Mouse (Mus musculus) ES-E14 (cell line): Measurements from ENCODE around the gene Wdr77. TPM values are rescaled to one million over a fixed set of nuclear protein-coding genes. Genes with fewer than 3 reads are reported as not detected.

Experiments used
- DNase-seq: peaks from one replicate; pipeline ENCODE4 v3.0.0-alpha.2; 2013; ENCODE audit warnings: low read depth, low spot score
- H3K27ac ChIP-seq: 2 replicates; pipeline ENCODE4 v1.5.1; 2012; ENCODE audit warnings: low read depth, mild to moderate bottlenecking, low read length, moderate library complexity, mixed read lengths; ENCODE audit not compliant: poor library complexity, insufficient read depth, severe bottlenecking
- H3K36me3 ChIP-seq: 2 replicates; pipeline ENCODE4 v1.6.1; 2012; ENCODE audit warnings: mild to moderate bottlenecking, low read length, moderate library complexity, mixed read lengths; ENCODE audit not compliant: control insufficient read depth, poor library complexity, insufficient read depth, severe bottlenecking
- H3K4me1 ChIP-seq, 2 experiments: fragments of 150-350 bp in 1 of 2; sonication (generic) in 1 of 2; 2 replicates each; pipeline ENCODE4 v1.6.1; 2012; ENCODE audit warnings: low read length in 2 of 2, mild to moderate bottlenecking in 1 of 2, mixed read lengths in 1 of 2; ENCODE audit not compliant: control insufficient read depth in 2 of 2, insufficient read depth in 2 of 2, poor library complexity in 1 of 2
- H3K4me3 ChIP-seq, 2 experiments: fragments of 150-350 bp in 1 of 2; sonication (generic) in 1 of 2; 2 replicates each; pipeline ENCODE4 v1.5.1; 2012; ENCODE audit warnings: low read length in 2 of 2, low read depth in 1 of 2, mild to moderate bottlenecking in 1 of 2, mixed read lengths in 1 of 2; ENCODE audit not compliant: insufficient read depth in 1 of 2, poor library complexity in 1 of 2, severe bottlenecking in 1 of 2
- H3K9ac ChIP-seq: 2 replicates; pipeline ENCODE4 v1.6.1; 2012; ENCODE audit warnings: low read depth, mild to moderate bottlenecking, low read length, mixed read lengths; ENCODE audit not compliant: poor library complexity, insufficient read depth, severe bottlenecking
- H3K9me3 ChIP-seq: fragments of 150-350 bp; sonication (generic); 2 replicates; pipeline ENCODE4 v1.6.1; 2012; ENCODE audit warnings: low read depth, mild to moderate bottlenecking, low read length; ENCODE audit not compliant: control insufficient read depth, insufficient read depth
- CHD2 ChIP-seq: IDR thresholded peaks from 2 replicates; pipeline ENCODE4 v1.6.1; 2014; ENCODE audit warnings: mild to moderate bottlenecking, low read depth, low read length, inconsistent platforms
- HCFC1 ChIP-seq: IDR thresholded peaks from 2 replicates; pipeline ENCODE4 v1.6.1; 2012; ENCODE audit warnings: low read length, inconsistent platforms, borderline replicate concordance; ENCODE audit not compliant: insufficient read depth
- MAFK ChIP-seq: IDR thresholded peaks from 2 replicates; pipeline ENCODE4 v1.6.1; 2014; ENCODE audit warnings: mild to moderate bottlenecking, low read depth, low read length, inconsistent platforms; ENCODE audit not compliant: insufficient read depth
- ZC3H11A ChIP-seq: IDR thresholded peaks from 2 replicates; pipeline ENCODE4 v1.6.1; 2012; ENCODE audit warnings: low read depth, mild to moderate bottlenecking, inconsistent platforms, low read length, borderline replicate concordance
- ZNF384 ChIP-seq: IDR thresholded peaks from 2 replicates; pipeline ENCODE4 v1.6.1; 2012; ENCODE audit warnings: low read depth, low read length, inconsistent platforms
- in situ Hi-C, 2 experiments: fragments of 600-800 bp; cut with MboI; formaldehyde crosslinking; loops; one replicate each; pipeline ENCODE4 v1.15.1; 2025; ENCODE audit warnings: low sequenced_read_pairs in 2 of 2, inconsistent platforms in 1 of 2; ENCODE audit not compliant: unreplicated experiment in 2 of 2
- total RNA-seq: library from RNA; depleted of rRNA; stranded (reverse); fragments of 300-350 nt; gene quantifications from 2 replicates; pipeline ENCODE4 v1.2.3, GENCODE M21; 2012

Gene Wdr77
- total RNA-seq, 1 experiment = 148 TPM

DNA sequence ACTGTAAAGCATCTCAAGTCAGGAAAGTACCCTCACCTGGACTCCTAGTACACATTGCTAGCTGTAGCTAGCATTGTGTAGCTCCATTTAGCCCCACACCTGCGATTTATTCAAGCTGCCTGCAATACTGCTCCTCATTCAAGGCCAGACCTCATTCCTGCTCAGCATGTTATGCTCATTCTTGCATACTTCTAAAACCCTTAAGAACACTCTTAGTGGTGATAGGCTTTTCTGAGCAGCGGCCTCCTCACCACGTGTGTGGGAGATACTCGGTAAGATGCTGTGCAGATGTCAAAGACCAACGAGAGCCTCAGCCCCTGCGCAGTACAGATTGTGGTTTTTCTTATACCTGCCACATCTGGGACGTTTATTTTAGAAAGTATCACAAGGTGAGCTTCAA, 29.3 kb upstream of the Wdr77 start:
- no peaks in the 10 kb centered on the region for H3K9me3 ChIP-seq
- TF ChIP-seq ZNF384 (no peak), CHD2 (no peak), MAFK (no peak), HCFC1 (no peak), ZC3H11A (no peak)
- H3K36me3 ChIP-seq = no peaks in the 10 kb centered on the region
- peaks cover 4 to 7% of the 10 kb centered on the region in 2 experiments; a peak in 2 of 4 replicates for H3K4me1 ChIP-seq
- DNase-seq = no peak
- H3K9ac ChIP-seq = no peak overlapping the region
- in situ Hi-C loops = no loop called here
- no peak overlapping the region for H3K27ac ChIP-seq
- no peak overlapping the region for H3K4me3 ChIP-seq

DNA sequence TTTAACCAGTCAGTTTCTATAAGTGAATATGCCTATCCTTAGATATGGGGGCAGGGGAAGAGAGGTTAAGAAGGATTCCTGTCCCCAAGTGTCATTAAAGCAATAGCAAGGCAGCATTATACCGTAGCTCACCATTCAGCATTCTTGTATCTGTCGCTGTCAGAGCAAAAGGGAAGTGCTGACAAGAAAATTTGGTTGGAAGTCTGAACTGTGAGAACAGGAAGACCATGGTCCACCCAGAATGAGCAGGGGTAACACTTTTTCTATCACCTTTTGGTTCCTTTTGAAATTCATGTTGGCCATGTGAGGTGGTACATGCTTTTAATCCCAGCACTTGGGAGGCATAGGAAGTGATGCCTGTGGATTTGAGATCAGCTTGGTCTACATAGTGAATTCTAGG, 28.1 kb upstream of the Wdr77 start:
- in situ Hi-C loops = no loop called here
- Histone ChIP-seq H3K9ac (no peak overlapping the region), H3K4me3 (no peak overlapping the region), H3K9me3 (no peaks in the 10 kb centered on the region), H3K4me1 (peaks cover 4 to 7% of the 10 kb centered on the region in 2 experiments; a peak in 2 of 4 replicates), H3K36me3 (no peaks in the 10 kb centered on the region), H3K27ac (no peak overlapping the region)
- no peak for DNase-seq
- TF ChIP-seq ZNF384 = no peak
- TF ChIP-seq ZC3H11A = no peak
- TF ChIP-seq HCFC1 = no peak
- no peak for TF ChIP-seq MAFK
- no peak for TF ChIP-seq CHD2

DNA sequence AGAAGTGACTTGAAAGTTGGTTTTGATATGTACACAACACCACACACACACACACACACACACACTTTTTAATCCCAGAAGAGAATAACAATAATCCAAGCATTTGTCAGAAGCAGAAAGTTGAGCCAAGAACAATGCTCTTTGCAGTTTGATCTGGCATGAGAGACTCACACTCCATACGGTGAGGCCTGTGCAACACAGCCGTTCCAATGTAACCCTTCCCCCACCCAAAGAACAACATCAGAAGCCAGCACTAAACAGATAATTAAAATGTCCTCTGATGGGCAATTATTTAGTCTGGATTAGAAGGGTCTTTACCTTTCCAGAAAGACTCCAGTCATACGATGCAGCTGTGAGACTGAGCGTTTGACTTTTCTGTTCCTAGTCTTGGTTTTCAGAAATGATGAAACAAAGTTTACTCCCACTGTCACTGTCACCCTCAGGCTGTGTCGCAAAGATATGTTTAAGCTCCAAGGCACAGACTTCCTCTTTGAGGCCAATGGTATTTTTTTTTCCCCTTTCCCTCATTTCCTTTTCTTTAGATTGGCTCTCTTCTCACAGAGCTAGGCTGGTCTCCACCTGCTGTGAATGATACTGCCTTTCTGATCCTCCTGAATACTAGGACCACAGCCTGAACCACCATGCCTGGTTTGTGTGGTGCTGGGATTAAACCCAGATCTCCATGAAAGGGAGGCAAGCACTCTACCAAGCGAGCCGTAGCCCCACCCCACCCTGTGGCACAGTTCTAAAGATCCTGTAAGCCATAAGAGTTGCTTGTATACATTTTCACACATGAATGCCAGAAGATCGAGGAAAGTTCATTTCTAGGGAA, 26.7 kb upstream of the Wdr77 start, which contains the start of gene I830077J02Rik:
Gene I830077J02Rik (minus strand): TSS at position 425 of the 832 bp plus-strand sequence.
- no peak within 1 kb of the TSS for H3K4me3 ChIP-seq
- TF ChIP-seq ZC3H11A (no peak), MAFK (no peak), HCFC1 (no peak)
- DNase-seq = no peak
- no peak within 1 kb of the TSS for H3K27ac ChIP-seq
- H3K4me1 ChIP-seq = peaks cover 4 to 7% of the 10 kb centered on the region in 2 experiments; a peak in 2 of 4 replicates
- H3K36me3 ChIP-seq = no peaks in the 10 kb centered on the region; the same call in 1 of the 2 replicates
- in situ Hi-C loops = no loop called here
- no peak within 1 kb of the TSS for H3K9ac ChIP-seq
- H3K9me3 ChIP-seq = no peaks in the 10 kb centered on the region

DNA sequence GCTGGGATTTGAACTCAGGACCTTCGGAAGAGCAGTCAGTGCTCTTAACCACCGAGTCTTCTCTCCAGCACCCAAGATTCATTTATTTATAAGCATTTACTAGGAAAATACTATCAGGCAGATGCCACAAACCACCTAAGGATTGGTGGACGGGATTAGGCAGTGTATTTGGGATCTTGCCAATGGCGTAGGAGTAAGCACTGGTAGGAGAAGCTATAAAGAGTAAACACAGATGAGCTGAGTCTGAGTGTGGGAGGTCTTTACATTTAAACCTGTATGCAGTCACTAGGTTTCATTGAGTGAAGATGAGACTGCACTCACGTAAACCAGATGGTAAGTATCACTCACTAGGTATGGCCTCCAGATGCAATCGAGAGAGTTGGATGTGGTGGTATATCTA, 25.2 kb upstream of the Wdr77 start:
- in situ Hi-C loops = no loop called here
- no peak overlapping the region for H3K9ac ChIP-seq
- H3K36me3 ChIP-seq = no peaks in the 10 kb centered on the region; the same call in 1 of the 2 replicates
- TF ChIP-seq ZC3H11A (no peak), HCFC1 (no peak), ZNF384 (no peak), MAFK (no peak), CHD2 (no peak)
- no peaks in the 10 kb centered on the region for H3K9me3 ChIP-seq
- no peak overlapping the region for H3K4me3 ChIP-seq
- DNase-seq = no peak
- no peak overlapping the region for H3K27ac ChIP-seq
- peaks cover 0 to 3% of the 10 kb centered on the region in 2 experiments; a peak in 1 of 4 replicates for H3K4me1 ChIP-seq
